Mouse (Mus musculus) frontal cortex, adult 2 months (tissue): ENCODE data around the gene Tmem52. TPM values are rescaled to one million over a fixed set of nuclear protein-coding genes. Genes with fewer than 3 reads are reported as not detected.

Source experiments
- DNase-seq, 2 experiments: peaks; one replicate each; pipeline ENCODE4 v3.0.0; 2022; ENCODE audit warnings: low spot score in 1 of 2; ENCODE audit errors: extremely low spot score in 1 of 2
- polyA plus RNA-seq: library from polyadenylated mRNA; depleted of rRNA; stranded (reverse); fragments of >200 nt; gene quantifications from 2 replicates; pipeline ENCODE4 v1.2.3, GENCODE M21; 2012; rRNA removed

Gene Tmem52
- polyA plus RNA-seq, 1 experiment, result 1.0 TPM

- DNase-seq, result no peak
These were observed 36.2 kb downstream of the Tmem52 start for GRCm38 (mm10) chr4:155505067-155505466.

GRCm38 (mm10) chr4:155505671-155506295, 36.9 kb downstream of the Tmem52 start:
- DNase-seq, result no peak

GRCm38 (mm10) chr4:155508614-155509013, 39.7 kb downstream of the Tmem52 start:
- DNase-seq, result no peak

GRCm38 (mm10) chr4:155510981-155511380, 42.1 kb downstream of the Tmem52 start:
- DNase-seq, result no peak

GRCm38 (mm10) chr4:155514810-155515209, 45.9 kb downstream of the Tmem52 start:
- DNase-seq, result no peak

- no peak for DNase-seq
These were observed 49.1 kb downstream of the Tmem52 start for GRCm38 (mm10) chr4:155517948-155518517.

Other genes starting within 250 kb of the Tmem52 start
- 76.4 and 78.3 TPM in 2 replicates for gene Ski, start 246.5 kb upstream of the Tmem52 start, polyA plus RNA-seq
- 41.0 and 42.9 TPM in 2 replicates for gene Faap20, start 219.3 kb upstream of the Tmem52 start, polyA plus RNA-seq
- 217 and 235 TPM in 2 replicates for gene Prkcz, start 107.8 kb upstream of the Tmem52 start, polyA plus RNA-seq
- 88.9 and 107 TPM in 2 replicates for gene Gabrd, start 71.0 kb upstream of the Tmem52 start, polyA plus RNA-seq
- gene Cfap74, start 59.9 kb upstream of the Tmem52 start, polyA plus RNA-seq, result 18.6 and 20.5 TPM in 2 replicates
- 693 and 705 TPM in 2 replicates for gene Gnb1, start 22.2 kb downstream of the Tmem52 start, polyA plus RNA-seq
- gene Nadk, start 93.3 kb downstream of the Tmem52 start, polyA plus RNA-seq, result 71.2 and 72.4 TPM in 2 replicates
- gene Slc35e2, start 132.3 kb downstream of the Tmem52 start, polyA plus RNA-seq, result 19.6 and 20.6 TPM in 2 replicates
- gene Cdk11b, start 155.7 kb downstream of the Tmem52 start, polyA plus RNA-seq, result 60.7 and 65.4 TPM in 2 replicates
- not detected in 2 replicates for gene Gm10563, start 176.3 kb downstream of the Tmem52 start, polyA plus RNA-seq
- 4.6 TPM in 2 replicates for gene Mmp23, start 184.3 kb downstream of the Tmem52 start, polyA plus RNA-seq
- gene Mib2, start 200.1 kb downstream of the Tmem52 start, polyA plus RNA-seq, result 136 and 143 TPM in 2 replicates
- 52.0 and 57.4 TPM in 2 replicates for gene Fndc10, start 225.2 kb downstream of the Tmem52 start, polyA plus RNA-seq
- 134 and 142 TPM in 2 replicates for gene Ssu72, start 235.7 kb downstream of the Tmem52 start, polyA plus RNA-seq